Mouse (Mus musculus): ENCODE results near the gene Galnt17.
A peak's percentile ranks its signal among the peaks of the same experiment; 100 is the strongest.

The Galnt17 gene

GRCm38 (mm10) chr5:130930999-130931398 lies 377.3 kb downstream of the Galnt17 start:
- DNase-seq (ENCODE audit: low spot score in 2 of 2), result no peak

GRCm38 (mm10) chr5:130927794-130928149 lies 380.5 kb downstream of the Galnt17 start:
- DNase-seq (ENCODE audit: low spot score in 2 of 2), result peak; percentile 51 to 54

- no peak for DNase-seq (ENCODE audit: low spot score in 2 of 2)
Observed at GRCm38 (mm10) chr5:130927138-130927793, 381.0 kb downstream of the Galnt17 start.

DNA sequence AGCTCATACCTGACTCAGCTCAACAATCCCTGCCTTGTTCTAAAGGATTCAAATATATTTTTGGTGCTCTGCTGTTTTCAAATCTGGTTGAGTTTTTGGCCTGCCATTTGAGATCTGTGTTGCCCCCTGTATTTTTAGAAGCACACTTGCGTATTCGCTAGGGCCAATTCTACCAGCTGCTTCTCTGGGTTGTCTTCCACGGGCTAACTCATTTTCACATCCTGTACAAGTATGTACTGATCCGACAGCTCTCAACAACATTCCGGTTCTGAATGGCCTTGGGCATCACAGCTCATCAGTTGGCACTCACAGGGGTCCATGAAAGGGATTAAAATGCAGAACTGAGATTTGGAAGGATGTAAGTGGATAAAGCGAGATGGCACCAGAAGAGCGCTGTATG lies 382.6 kb downstream of the Galnt17 start:
- no peak for DNase-seq (ENCODE audit: low spot score in 2 of 2)

DNA sequence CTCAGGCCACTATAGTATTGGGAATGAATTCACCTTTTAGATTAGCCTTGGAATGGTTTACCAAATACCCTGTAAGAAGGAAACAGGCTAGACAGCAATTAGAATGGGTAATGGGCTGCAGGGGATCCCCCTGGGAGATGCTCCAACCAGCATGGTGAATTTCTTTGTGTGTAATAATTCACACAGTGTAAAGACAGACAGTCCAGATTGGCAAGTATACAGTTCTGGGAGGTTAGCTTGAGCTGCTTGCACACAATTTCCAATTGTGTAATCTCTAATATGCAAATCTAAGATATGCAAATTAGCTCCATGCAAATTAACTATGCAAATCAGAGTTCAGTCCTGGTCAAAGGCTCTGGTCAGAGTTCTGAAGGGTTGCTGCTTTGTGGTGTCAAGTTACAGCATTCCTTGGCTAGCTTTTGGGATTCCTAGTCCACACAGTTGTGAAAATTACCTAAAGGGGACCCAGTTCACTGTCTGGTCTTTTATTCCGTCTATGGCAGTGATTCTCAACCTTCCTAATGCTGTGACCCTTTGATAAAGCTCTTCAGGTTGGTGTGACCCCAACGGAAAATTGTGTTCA lies 384.0 kb downstream of the Galnt17 start:
- DNase-seq (ENCODE audit: low spot score in 2 of 2), result no peak

DNA sequence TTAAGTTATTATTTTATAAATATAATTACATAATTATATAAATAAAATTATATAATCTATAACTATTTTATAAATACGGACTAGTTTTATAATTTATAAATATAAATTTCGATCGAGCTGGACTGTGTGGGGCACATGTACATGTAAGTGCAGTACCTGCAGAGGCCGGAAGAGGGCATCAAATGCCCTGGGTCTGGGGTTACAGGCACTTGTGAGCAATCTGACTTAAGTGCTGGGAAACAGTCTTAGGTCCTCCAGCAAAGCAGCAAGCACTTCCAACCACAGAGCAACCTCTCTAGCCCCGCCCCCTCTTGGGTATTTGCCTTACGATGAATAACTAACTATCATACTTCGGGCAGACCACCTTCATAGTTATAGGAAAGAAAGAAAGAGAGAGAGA lies 388.3 kb downstream of the Galnt17 start:
- no peak for DNase-seq (ENCODE audit: low spot score in 2 of 2)

GRCm38 (mm10) chr5:130914606-130915005 lies 393.7 kb downstream of the Galnt17 start:
- DNase-seq (ENCODE audit: low spot score in 2 of 2), result no peak

DNA sequence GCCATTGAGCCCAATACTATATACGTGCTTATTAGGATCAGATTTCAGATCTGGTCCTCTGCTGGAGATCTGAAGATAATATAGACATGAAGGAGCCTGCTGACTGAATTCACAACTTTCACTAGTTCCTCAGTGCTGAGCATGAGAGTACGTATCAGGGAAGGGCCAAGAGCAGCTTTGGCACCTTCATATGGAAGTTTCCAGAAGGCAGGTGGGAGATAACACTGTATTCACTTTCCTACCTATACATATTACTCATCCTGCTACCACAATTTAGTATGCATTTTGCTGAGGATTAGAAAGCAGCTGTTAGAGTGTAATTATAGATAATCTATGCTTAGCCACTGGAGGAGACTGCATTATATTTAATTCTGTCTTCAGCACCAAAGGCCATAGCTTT lies 396.7 kb downstream of the Galnt17 start:
- no peak for DNase-seq (ENCODE audit: low spot score in 2 of 2)

DNA sequence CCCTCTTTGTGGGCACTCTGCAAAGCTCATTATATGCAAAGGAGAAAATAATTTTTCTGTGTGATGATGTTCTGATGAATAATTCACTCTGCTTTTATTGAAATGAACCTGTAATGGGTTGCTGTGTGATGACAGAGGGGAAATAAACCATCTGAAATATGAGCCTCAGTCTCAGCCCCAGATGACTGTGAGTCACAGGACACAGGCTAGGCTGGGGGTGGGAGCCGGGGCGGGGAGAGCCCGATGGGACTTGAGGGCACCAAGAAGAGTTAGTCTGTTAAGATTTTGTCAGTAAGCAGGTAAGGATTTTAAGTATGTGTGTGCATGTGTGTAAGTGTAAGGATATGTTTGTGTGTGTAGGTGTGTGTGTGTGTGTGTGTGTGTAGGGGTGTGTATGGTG lies 406.6 kb downstream of the Galnt17 start:
- DNase-seq (ENCODE audit: low spot score in 2 of 2), result no peak

- no peak for DNase-seq (ENCODE audit: low spot score in 2 of 2)
Observed at GRCm38 (mm10) chr5:130895991-130896390, 412.3 kb downstream of the Galnt17 start.

GRCm38 (mm10) chr5:130891735-130892134 lies 416.6 kb downstream of the Galnt17 start:
- no peak for DNase-seq (ENCODE audit: low spot score in 2 of 2)

DNA sequence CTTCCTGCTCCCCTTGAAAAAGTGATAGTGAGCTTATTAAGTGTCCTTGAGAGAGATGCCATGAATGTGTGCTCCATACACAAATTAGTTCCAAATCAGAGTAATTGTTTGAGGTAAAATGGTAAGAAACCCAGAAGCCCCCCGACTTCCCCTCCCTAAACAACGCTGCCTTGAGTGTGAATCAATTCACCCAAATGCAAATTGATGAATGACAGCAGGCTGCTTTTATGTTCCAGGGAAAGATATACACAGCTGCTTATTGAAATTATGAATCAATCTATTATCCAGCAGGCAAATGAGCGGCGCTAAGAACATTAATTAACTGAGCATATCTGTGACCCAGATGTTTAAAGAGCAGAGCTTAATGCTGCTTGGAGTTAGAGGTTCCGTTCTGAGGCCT lies 428.0 kb downstream of the Galnt17 start:
- no peak for DNase-seq (ENCODE audit: low spot score in 2 of 2)

DNA sequence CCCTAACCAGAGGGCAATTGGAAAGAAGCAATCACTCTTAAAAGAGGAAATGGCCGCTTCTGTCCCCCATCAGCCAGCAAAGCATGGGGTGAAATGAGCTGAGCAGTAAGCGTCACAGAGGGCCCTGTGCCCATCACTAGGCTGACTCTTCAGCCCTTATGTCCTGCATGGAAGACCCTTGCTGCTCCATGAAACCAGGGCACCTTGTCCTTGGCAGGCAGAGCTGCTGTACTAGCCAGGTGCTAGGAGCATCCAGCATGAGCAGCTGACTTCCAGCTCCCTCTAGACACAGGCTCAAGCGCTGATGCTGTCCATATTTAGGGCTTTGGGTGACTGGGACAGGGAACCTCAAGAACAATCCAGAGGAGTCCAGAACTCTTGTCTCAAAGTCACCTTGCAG lies 432.9 kb downstream of the Galnt17 start:
- DNase-seq (ENCODE audit: low spot score in 2 of 2), result no peak

- no peak for DNase-seq (ENCODE audit: low spot score in 2 of 2)
Observed at GRCm38 (mm10) chr5:130871086-130871485, 437.2 kb downstream of the Galnt17 start.

DNA sequence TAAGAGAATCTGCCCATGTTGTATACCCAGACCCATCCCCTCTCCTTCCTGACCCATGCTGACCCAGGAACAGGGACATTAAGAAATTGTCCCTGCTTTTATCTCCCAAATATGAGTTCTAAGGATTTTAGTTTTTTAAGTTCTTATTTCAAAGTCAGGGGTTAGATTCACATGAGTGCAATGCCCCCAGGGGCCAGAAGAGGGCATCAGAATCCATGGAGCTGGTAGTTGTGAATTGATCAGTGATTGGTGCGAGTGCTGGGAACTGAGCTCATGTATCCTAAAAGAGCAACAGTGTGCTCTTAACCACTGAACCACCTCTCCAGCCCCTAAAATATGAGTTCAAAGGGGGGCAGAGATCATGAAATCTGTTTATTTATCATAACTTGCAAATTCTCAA lies 438.4 kb downstream of the Galnt17 start:
- no peak for DNase-seq (ENCODE audit: low spot score in 2 of 2)

DNA sequence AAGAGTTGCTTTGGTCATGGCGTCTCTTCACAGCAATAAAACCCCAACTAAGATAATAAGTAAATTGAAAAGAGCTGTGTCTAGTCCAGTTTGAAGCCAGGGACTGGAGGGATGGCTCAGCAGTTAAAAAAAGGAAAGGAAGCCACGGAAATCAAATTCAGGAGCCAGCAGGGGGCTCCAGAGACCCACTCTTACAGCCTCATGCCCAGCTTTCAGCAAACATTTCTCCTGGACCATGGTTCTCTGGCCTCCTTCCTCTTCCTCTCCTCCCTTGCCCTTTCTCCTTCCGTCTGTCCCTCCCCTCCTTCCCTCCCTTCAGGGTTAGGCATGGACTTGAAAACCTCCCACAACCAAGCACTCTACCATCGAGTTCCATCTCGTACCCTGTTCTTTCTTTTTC lies 446.0 kb downstream of the Galnt17 start:
- DNase-seq (ENCODE audit: low spot score in 2 of 2), result no peak

GRCm38 (mm10) chr5:130859736-130860135 lies 448.6 kb downstream of the Galnt17 start:
- DNase-seq (ENCODE audit: low spot score in 2 of 2), result no peak

- no peak for DNase-seq (ENCODE audit: low spot score in 2 of 2)
Observed at GRCm38 (mm10) chr5:130858706-130859105, 449.6 kb downstream of the Galnt17 start.

GRCm38 (mm10) chr5:130858148-130858547 lies 450.1 kb downstream of the Galnt17 start:
- DNase-seq (ENCODE audit: low spot score in 2 of 2), result no peak

DNA sequence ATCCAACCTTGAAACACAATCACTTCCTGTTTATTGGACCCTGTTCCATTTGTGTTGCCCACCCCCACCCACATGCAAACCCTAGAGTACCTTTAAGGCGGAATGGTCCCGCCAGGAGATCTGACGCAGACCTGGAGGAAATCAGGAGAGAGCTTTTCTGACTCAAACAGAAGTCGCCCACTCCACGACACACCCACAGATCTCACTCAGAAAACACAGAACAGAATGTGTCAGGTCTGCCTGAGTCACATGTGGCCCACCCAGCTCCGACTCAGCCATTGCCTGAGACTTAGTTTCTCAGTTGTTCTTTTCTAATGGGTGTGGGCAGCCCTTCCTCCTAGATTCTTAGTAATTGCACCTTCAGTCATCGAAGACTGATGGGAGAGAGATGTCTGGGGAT lies 453.9 kb downstream of the Galnt17 start:
- no peak for DNase-seq (ENCODE audit: low spot score in 2 of 2)

DNA sequence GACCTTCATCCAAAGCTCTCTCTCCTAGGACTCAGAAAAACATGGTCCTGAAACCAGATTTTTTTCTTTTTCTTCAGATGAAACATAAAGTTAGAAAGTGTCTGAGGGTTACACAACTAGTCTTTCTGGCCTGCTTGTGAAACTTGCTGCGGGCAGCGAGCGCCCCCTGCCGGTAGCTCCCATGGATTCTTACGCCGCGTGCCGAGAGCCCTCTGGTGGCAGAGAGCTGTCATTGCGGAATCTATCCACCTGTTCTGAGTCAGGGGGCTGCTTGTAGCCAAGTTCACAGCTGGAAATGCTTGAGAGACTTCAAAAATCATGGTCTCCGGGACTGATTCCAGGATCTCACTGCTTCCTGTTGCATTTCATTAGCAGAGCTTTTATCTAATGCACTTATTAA lies 454.9 kb downstream of the Galnt17 start:
- peak; percentile 41 to 78 for DNase-seq (ENCODE audit: low spot score in 2 of 2)

- no peak for DNase-seq (ENCODE audit: low spot score in 2 of 2)
Observed at GRCm38 (mm10) chr5:130852182-130852581, 456.1 kb downstream of the Galnt17 start.

GRCm38 (mm10) chr5:130849610-130850009 lies 458.7 kb downstream of the Galnt17 start:
- no peak for DNase-seq (ENCODE audit: low spot score in 2 of 2)

GRCm38 (mm10) chr5:130848562-130848961 lies 459.7 kb downstream of the Galnt17 start:
- no peak for DNase-seq (ENCODE audit: low spot score in 2 of 2)

All from heart, adult 9 months (tissue).